Mouse (Mus musculus) left cerebral cortex, postnatal 10 days (tissue): ENCODE data around the gene Bpifb1. TPM values are rescaled to one million over a fixed set of nuclear protein-coding genes. Genes with fewer than 3 reads are reported as not detected.

Experiments used
- total RNA-seq, 2 experiments: library from RNA; stranded (reverse); gene quantifications; 2 replicates each; pipeline ENCODE4 v1.2.3; 2021

The Bpifb1 gene
- total RNA-seq, 2 experiments from 2014 or later: 0.28 to 0.41 TPM

Other genes starting within 250 kb of the Bpifb1 start
- not detected for gene Bpifa6, start 215.9 kb upstream of the Bpifb1 start, total RNA-seq
- not detected for gene Bpifa2, start 182.6 kb upstream of the Bpifb1 start, total RNA-seq
- gene Bpifa3, start 60.5 kb upstream of the Bpifb1 start, total RNA-seq: not detected
- gene Bpifa1, start 47.9 kb upstream of the Bpifb1 start, total RNA-seq: not detected
- not detected for gene Bpifa5, start 28.2 kb upstream of the Bpifb1 start, total RNA-seq
- under 1 TPM in 1 of 2 experiments, not detected in 1; 0.21 TPM for gene Bpifb5, start 32.9 kb downstream of the Bpifb1 start, total RNA-seq
- not detected for gene Bpifb9a, start 67.0 kb downstream of the Bpifb1 start, total RNA-seq
- gene Bpifb9b, start 116.4 kb downstream of the Bpifb1 start, total RNA-seq: not detected
- 10 to 100 TPM; 11.2 to 11.5 TPM for gene Cdk5rap1, start 182.2 kb downstream of the Bpifb1 start, total RNA-seq
- 10 to 100 TPM; 25.9 to 29.9 TPM for gene Snta1, start 217.3 kb downstream of the Bpifb1 start, total RNA-seq
- 10 to 100 TPM; 41.7 to 52.1 TPM for gene Cbfa2t2, start 245.7 kb downstream of the Bpifb1 start, total RNA-seq